Mouse (Mus musculus): ENCODE data around the gene Ociad1. TPM values are rescaled to one million over a fixed set of nuclear protein-coding genes. Genes with fewer than 3 reads are reported as not detected.

Ociad1 gene
- polyA plus RNA-seq, 1 experiment: 213 TPM

- TF ChIP-seq MYOD1 (IDR thresholded peaks at IDR 0.05; ENCODE audit: control insufficient read depth in 1 of 3, insufficient read length in 2 of 3, low read depth in 2 of 3): peak; percentile 13 to 55 (median 29)
- TF ChIP-seq MYOG (IDR thresholded peaks at IDR 0.05; ENCODE audit: control insufficient read depth in 1 of 3, insufficient read depth in 1 of 3, insufficient read length in 2 of 3, low read depth in 2 of 3): no peak
- peak overlapping the region; percentile 84 for H3K4me2 ChIP-seq (ENCODE audit: low read depth)
- H3ac ChIP-seq (ENCODE audit: control insufficient read depth, insufficient read length): no peak overlapping the region
- no peak overlapping the region for H3K4me3 ChIP-seq
- H3K79me2 ChIP-seq (ENCODE audit: control insufficient read depth, insufficient read depth): no peaks in the 10 kb centered on the region
- no peaks in the 10 kb centered on the region for H3K27me3 ChIP-seq (ENCODE audit: control insufficient read depth, insufficient read depth, insufficient read length)
- no peaks in the 10 kb centered on the region for H3K36me3 ChIP-seq (ENCODE audit: control insufficient read depth, insufficient read depth)
Measured at GRCm38 (mm10) chr5:73344310-73344709, 51.7 kb downstream of the Ociad1 start.

- H3K79me2 ChIP-seq (ENCODE audit: control insufficient read depth, insufficient read depth): no peaks in the 10 kb centered on the region
- H3K4me3 ChIP-seq: no peak overlapping the region
- no peaks in the 10 kb centered on the region for H3K27me3 ChIP-seq (ENCODE audit: control insufficient read depth, insufficient read depth, insufficient read length)
- H3ac ChIP-seq (ENCODE audit: control insufficient read depth, insufficient read length): no peak overlapping the region
- H3K36me3 ChIP-seq (ENCODE audit: control insufficient read depth, insufficient read depth): no peaks in the 10 kb centered on the region
- TF ChIP-seq TCF12 (IDR thresholded peaks at IDR 0.05; ENCODE audit: insufficient read depth, poor library complexity, severe bottlenecking): no peak
- TF ChIP-seq CEBPB (IDR thresholded peaks at IDR 0.05; ENCODE audit: insufficient read depth, poor library complexity, severe bottlenecking): no peak
- no peak for TF ChIP-seq MYOD1 (IDR thresholded peaks at IDR 0.05; ENCODE audit: control insufficient read depth in 1 of 3, insufficient read length in 2 of 3, low read depth in 2 of 3)
- TF ChIP-seq REST (IDR thresholded peaks at IDR 0.05; ENCODE audit: insufficient read depth, insufficient read length): no peak
- no peak for TF ChIP-seq POLR2A (IDR thresholded peaks at IDR 0.05; ENCODE audit: insufficient read length, low read depth)
- no peak for TF ChIP-seq POLR2AphosphoS2 (IDR thresholded peaks at IDR 0.05; ENCODE audit: insufficient read length, low read depth)
- no peak overlapping the region for H3K4me2 ChIP-seq (ENCODE audit: low read depth)
Measured at GRCm38 (mm10) chr5:73345254-73345653, 52.7 kb downstream of the Ociad1 start.

GRCm38 (mm10) chr5:73349514-73349913 lies 56.9 kb downstream of the Ociad1 start:
- H3K36me3 ChIP-seq (ENCODE audit: control insufficient read depth, insufficient read depth): no peaks in the 10 kb centered on the region
- no peaks in the 10 kb centered on the region for H3K27me3 ChIP-seq (ENCODE audit: control insufficient read depth, insufficient read depth, insufficient read length)
- H3K4me3 ChIP-seq: no peak overlapping the region
- TF ChIP-seq TCF3 (IDR thresholded peaks at IDR 0.05; ENCODE audit: insufficient read length, low read depth): no peak
- TF ChIP-seq MAX (IDR thresholded peaks at IDR 0.05; ENCODE audit: low read depth): no peak
- no peak for TF ChIP-seq SRF (IDR thresholded peaks at IDR 0.05; ENCODE audit: control insufficient read depth, insufficient read length, low read depth)
- TF ChIP-seq MYOG (IDR thresholded peaks at IDR 0.05; ENCODE audit: control insufficient read depth in 1 of 3, insufficient read depth in 1 of 3, insufficient read length in 2 of 3, low read depth in 2 of 3): no peak
- no peak for TF ChIP-seq USF1 (IDR thresholded peaks at IDR 0.05; ENCODE audit: low read depth)
- no peak for TF ChIP-seq MYOD1 (IDR thresholded peaks at IDR 0.05; ENCODE audit: control insufficient read depth in 1 of 3, insufficient read length in 2 of 3, low read depth in 2 of 3)
- no peak for TF ChIP-seq CEBPB (IDR thresholded peaks at IDR 0.05; ENCODE audit: insufficient read depth, poor library complexity, severe bottlenecking)
- TF ChIP-seq POLR2A (IDR thresholded peaks at IDR 0.05; ENCODE audit: insufficient read length, low read depth): no peak
- no peak for TF ChIP-seq REST (IDR thresholded peaks at IDR 0.05; ENCODE audit: insufficient read depth, insufficient read length)
- no peak for TF ChIP-seq POLR2AphosphoS2 (IDR thresholded peaks at IDR 0.05; ENCODE audit: insufficient read length, low read depth)
- TF ChIP-seq E2F4 (IDR thresholded peaks at IDR 0.05; ENCODE audit: insufficient read depth): no peak
- no peak for TF ChIP-seq TCF12 (IDR thresholded peaks at IDR 0.05; ENCODE audit: insufficient read depth, poor library complexity, severe bottlenecking)
- no peak overlapping the region for H3K4me2 ChIP-seq (ENCODE audit: low read depth)
- no peak overlapping the region for H3ac ChIP-seq (ENCODE audit: control insufficient read depth, insufficient read length)
- no peaks in the 10 kb centered on the region for H3K79me2 ChIP-seq (ENCODE audit: control insufficient read depth, insufficient read depth)

DNA sequence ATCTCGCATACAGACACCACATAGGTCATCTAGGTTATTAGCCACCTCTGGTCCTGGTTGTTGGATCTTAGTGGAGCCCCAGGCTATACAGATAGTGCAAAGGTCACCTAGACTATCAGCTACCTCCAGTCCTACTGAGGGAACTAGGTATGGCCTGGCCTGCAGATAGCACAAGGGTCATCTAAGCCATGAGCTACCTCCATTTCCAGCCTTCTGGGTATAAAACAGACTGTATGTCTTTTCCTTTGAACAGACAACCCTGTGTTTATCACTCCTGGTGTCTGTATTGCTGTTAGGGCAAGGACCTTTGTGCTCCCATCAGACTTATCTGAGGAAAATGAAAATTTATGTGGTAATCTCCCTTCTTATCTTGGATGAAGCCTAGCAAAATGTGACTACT lies 59.2 kb downstream of the Ociad1 start:
- H3K27me3 ChIP-seq (ENCODE audit: control insufficient read depth, insufficient read depth, insufficient read length): no peaks in the 10 kb centered on the region
- TF ChIP-seq TCF12 (IDR thresholded peaks at IDR 0.05; ENCODE audit: insufficient read depth, poor library complexity, severe bottlenecking) (no peak), CEBPB (IDR thresholded peaks at IDR 0.05; ENCODE audit: insufficient read depth, poor library complexity, severe bottlenecking) (no peak), MYOG (IDR thresholded peaks at IDR 0.05; ENCODE audit: control insufficient read depth in 1 of 3, insufficient read depth in 1 of 3, insufficient read length in 2 of 3, low read depth in 2 of 3) (no peak), SRF (IDR thresholded peaks at IDR 0.05; ENCODE audit: control insufficient read depth, insufficient read length, low read depth) (no peak), USF1 (IDR thresholded peaks at IDR 0.05; ENCODE audit: low read depth) (no peak), POLR2A (IDR thresholded peaks at IDR 0.05; ENCODE audit: insufficient read length, low read depth) (no peak)
- H3ac ChIP-seq (ENCODE audit: control insufficient read depth, insufficient read length): no peak overlapping the region
- H3K4me2 ChIP-seq (ENCODE audit: low read depth): no peak overlapping the region
- H3K4me3 ChIP-seq: no peak overlapping the region
- no peaks in the 10 kb centered on the region for H3K79me2 ChIP-seq (ENCODE audit: control insufficient read depth, insufficient read depth)
- no peaks in the 10 kb centered on the region for H3K36me3 ChIP-seq (ENCODE audit: control insufficient read depth, insufficient read depth)

- no peaks in the 10 kb centered on the region for H3K27me3 ChIP-seq (ENCODE audit: control insufficient read depth, insufficient read depth, insufficient read length)
- no peak overlapping the region for H3ac ChIP-seq (ENCODE audit: control insufficient read depth, insufficient read length)
- H3K4me2 ChIP-seq (ENCODE audit: low read depth): no peak overlapping the region
- TF ChIP-seq SRF (IDR thresholded peaks at IDR 0.05; ENCODE audit: control insufficient read depth, insufficient read length, low read depth) (no peak), TCF12 (IDR thresholded peaks at IDR 0.05; ENCODE audit: insufficient read depth, poor library complexity, severe bottlenecking) (no peak), TCF3 (IDR thresholded peaks at IDR 0.05; ENCODE audit: insufficient read length, low read depth) (no peak), E2F4 (IDR thresholded peaks at IDR 0.05; ENCODE audit: insufficient read depth) (no peak), MAX (IDR thresholded peaks at IDR 0.05; ENCODE audit: low read depth) (no peak), POLR2AphosphoS2 (IDR thresholded peaks at IDR 0.05; ENCODE audit: insufficient read length, low read depth) (no peak), CEBPB (IDR thresholded peaks at IDR 0.05; ENCODE audit: insufficient read depth, poor library complexity, severe bottlenecking) (no peak), MYOD1 (IDR thresholded peaks at IDR 0.05; ENCODE audit: control insufficient read depth in 1 of 3, insufficient read length in 2 of 3, low read depth in 2 of 3) (no peak), MYOG (IDR thresholded peaks at IDR 0.05; ENCODE audit: control insufficient read depth in 1 of 3, insufficient read depth in 1 of 3, insufficient read length in 2 of 3, low read depth in 2 of 3) (no peak), POLR2A (IDR thresholded peaks at IDR 0.05; ENCODE audit: insufficient read length, low read depth) (no peak), REST (IDR thresholded peaks at IDR 0.05; ENCODE audit: insufficient read depth, insufficient read length) (no peak), USF1 (IDR thresholded peaks at IDR 0.05; ENCODE audit: low read depth) (no peak)
- no peaks in the 10 kb centered on the region for H3K36me3 ChIP-seq (ENCODE audit: control insufficient read depth, insufficient read depth)
- H3K4me3 ChIP-seq: no peak overlapping the region
- H3K79me2 ChIP-seq (ENCODE audit: control insufficient read depth, insufficient read depth): no peaks in the 10 kb centered on the region
Measured at GRCm38 (mm10) chr5:73353519-73353918, 60.9 kb downstream of the Ociad1 start.
